Mouse (Mus musculus): Measurements from ENCODE around the gene Eif4h.

The Eif4h gene

GRCm38 (mm10) chr5:134589900-134590299 lies 49.4 kb downstream of the Eif4h start:
- Histone ChIP-seq H3K9me3 (ENCODE audit: low read length) (no peaks in the 10 kb centered on the region), H3K36me3 (ENCODE audit: insufficient read depth, low read length) (peaks cover 93% of the 10 kb centered on the region), H3K27me3 (ENCODE audit: insufficient read depth, low read length) (no peaks in the 10 kb centered on the region), H3K4me3 (replicated peaks; ENCODE audit: low read length) (no peak overlapping the region), H3K4me1 (replicated peaks; ENCODE audit: low read depth, low read length) (peaks cover 52% of the 10 kb centered on the region)
- TF ChIP-seq NANOG (IDR thresholded peaks at IDR 0.05; ENCODE audit: borderline replicate concordance, low read length) (no peak), CTCF (conservative IDR thresholded peaks at IDR 0.05; ENCODE audit: low read length) (no peak)

- Histone ChIP-seq H3K4me1 (replicated peaks; ENCODE audit: low read depth, low read length) (peaks cover 47% of the 10 kb centered on the region), H3K36me3 (ENCODE audit: insufficient read depth, low read length) (peaks cover 56% of the 10 kb centered on the region), H3K4me3 (replicated peaks; ENCODE audit: low read length) (no peak overlapping the region), H3K27me3 (ENCODE audit: insufficient read depth, low read length) (no peaks in the 10 kb centered on the region), H3K9me3 (ENCODE audit: low read length) (no peaks in the 10 kb centered on the region)
- TF ChIP-seq NANOG (IDR thresholded peaks at IDR 0.05; ENCODE audit: borderline replicate concordance, low read length) = no peak
- TF ChIP-seq CTCF (conservative IDR thresholded peaks at IDR 0.05; ENCODE audit: low read length) = no peak
- no peak for TF ChIP-seq POU5F1 (IDR thresholded peaks at IDR 0.05; ENCODE audit: borderline replicate concordance, low read length)
Measured at GRCm38 (mm10) chr5:134584798-134585197, 54.5 kb downstream of the Eif4h start.

- Histone ChIP-seq H3K27me3 (ENCODE audit: insufficient read depth, low read length) (no peaks in the 10 kb centered on the region), H3K36me3 (ENCODE audit: insufficient read depth, low read length) (peaks cover 53% of the 10 kb centered on the region), H3K4me3 (replicated peaks; ENCODE audit: low read length) (peak overlapping the region; percentile 99), H3K9me3 (ENCODE audit: low read length) (no peaks in the 10 kb centered on the region), H3K4me1 (replicated peaks; ENCODE audit: low read depth, low read length) (peaks cover 48% of the 10 kb centered on the region)
- TF ChIP-seq NANOG (IDR thresholded peaks at IDR 0.05; ENCODE audit: borderline replicate concordance, low read length) (no peak), POU5F1 (IDR thresholded peaks at IDR 0.05; ENCODE audit: borderline replicate concordance, low read length) (no peak), CTCF (conservative IDR thresholded peaks at IDR 0.05; ENCODE audit: low read length) (no peak)
Measured at GRCm38 (mm10) chr5:134583884-134584213, 55.4 kb downstream of the Eif4h start.

GRCm38 (mm10) chr5:134583006-134583883 lies 56.0 kb downstream of the Eif4h start:
- peak overlapping the region; percentile 99 for H3K4me3 ChIP-seq (replicated peaks; ENCODE audit: low read length)
- peaks cover 47% of the 10 kb centered on the region for H3K36me3 ChIP-seq (ENCODE audit: insufficient read depth, low read length)

GRCm38 (mm10) chr5:134582221-134582907 lies 56.9 kb downstream of the Eif4h start:
- H3K36me3 ChIP-seq (ENCODE audit: insufficient read depth, low read length) = peaks cover 39% of the 10 kb centered on the region
- TF ChIP-seq CTCF (conservative IDR thresholded peaks at IDR 0.05; ENCODE audit: low read length) (peak; percentile 50), POU5F1 (IDR thresholded peaks at IDR 0.05; ENCODE audit: borderline replicate concordance, low read length) (no peak)
- H3K4me3 ChIP-seq (replicated peaks; ENCODE audit: low read length) = peak overlapping the region; percentile 99
- no peaks in the 10 kb centered on the region for H3K27me3 ChIP-seq (ENCODE audit: insufficient read depth, low read length)
- peaks cover 48% of the 10 kb centered on the region for H3K4me1 ChIP-seq (replicated peaks; ENCODE audit: low read depth, low read length)
- no peaks in the 10 kb centered on the region for H3K9me3 ChIP-seq (ENCODE audit: low read length)

More at GRCm38 (mm10) chr5:134583006-134583883, 56.0 kb downstream of the Eif4h start:
- Histone ChIP-seq H3K27me3 (ENCODE audit: insufficient read depth, low read length) (no peaks in the 10 kb centered on the region), H3K4me1 (replicated peaks; ENCODE audit: low read depth, low read length) (peaks cover 48% of the 10 kb centered on the region), H3K9me3 (ENCODE audit: low read length) (no peaks in the 10 kb centered on the region)
- TF ChIP-seq NANOG (IDR thresholded peaks at IDR 0.05; ENCODE audit: borderline replicate concordance, low read length) (no peak), POU5F1 (IDR thresholded peaks at IDR 0.05; ENCODE audit: borderline replicate concordance, low read length) (no peak), CTCF (conservative IDR thresholded peaks at IDR 0.05; ENCODE audit: low read length) (no peak)

- TF ChIP-seq POU5F1 (IDR thresholded peaks at IDR 0.05; ENCODE audit: borderline replicate concordance, low read length) (no peak), NANOG (IDR thresholded peaks at IDR 0.05; ENCODE audit: borderline replicate concordance, low read length) (no peak), CTCF (conservative IDR thresholded peaks at IDR 0.05; ENCODE audit: low read length) (no peak)
- no peak within 1 kb of the TSS for H3K4me3 ChIP-seq (replicated peaks; ENCODE audit: low read length)
- H3K4me1 ChIP-seq (replicated peaks; ENCODE audit: low read depth, low read length) = peaks cover 55% of the 10 kb centered on the region
- H3K9me3 ChIP-seq (ENCODE audit: low read length) = no peaks in the 10 kb centered on the region
- H3K27me3 ChIP-seq (ENCODE audit: insufficient read depth, low read length) = no peaks in the 10 kb centered on the region
- H3K36me3 ChIP-seq (ENCODE audit: insufficient read depth, low read length) = peaks cover 26% of the 10 kb centered on the region
Measured at GRCm38 (mm10) chr5:134581146-134581545, 58.1 kb downstream of the Eif4h start, which contains the start of gene Rfc2. Gene Rfc2 (plus strand): TSS chr5:134581366.

- Histone ChIP-seq H3K9me3 (ENCODE audit: low read length) (no peaks in the 10 kb centered on the region), H3K36me3 (ENCODE audit: insufficient read depth, low read length) (peaks cover 6% of the 10 kb centered on the region; the same call in 1 of the 2 replicates), H3K4me3 (replicated peaks; ENCODE audit: low read length) (no peak overlapping the region), H3K27me3 (ENCODE audit: insufficient read depth, low read length) (no peaks in the 10 kb centered on the region), H3K4me1 (replicated peaks; ENCODE audit: low read depth, low read length) (peaks cover 49% of the 10 kb centered on the region)
- TF ChIP-seq CTCF (conservative IDR thresholded peaks at IDR 0.05; ENCODE audit: low read length) = no peak
- no peak for TF ChIP-seq POU5F1 (IDR thresholded peaks at IDR 0.05; ENCODE audit: borderline replicate concordance, low read length)
- no peak for TF ChIP-seq NANOG (IDR thresholded peaks at IDR 0.05; ENCODE audit: borderline replicate concordance, low read length)
Measured at GRCm38 (mm10) chr5:134579135-134579534, 60.2 kb downstream of the Eif4h start.

GRCm38 (mm10) chr5:134577534-134577933 lies 61.8 kb downstream of the Eif4h start:
- Histone ChIP-seq H3K4me1 (replicated peaks; ENCODE audit: low read depth, low read length) (peaks cover 48% of the 10 kb centered on the region), H3K4me3 (replicated peaks; ENCODE audit: low read length) (no peak overlapping the region), H3K9me3 (ENCODE audit: low read length) (no peaks in the 10 kb centered on the region), H3K36me3 (ENCODE audit: insufficient read depth, low read length) (no peaks in the 10 kb centered on the region), H3K27me3 (ENCODE audit: insufficient read depth, low read length) (no peaks in the 10 kb centered on the region)
- TF ChIP-seq POU5F1 (IDR thresholded peaks at IDR 0.05; ENCODE audit: borderline replicate concordance, low read length) (no peak), NANOG (IDR thresholded peaks at IDR 0.05; ENCODE audit: borderline replicate concordance, low read length) (no peak), CTCF (conservative IDR thresholded peaks at IDR 0.05; ENCODE audit: low read length) (no peak)

Data from E14TG2a.4 (cell line).